Mouse (Mus musculus): Measurements from ENCODE around the gene Tbc1d10b.

DNA sequence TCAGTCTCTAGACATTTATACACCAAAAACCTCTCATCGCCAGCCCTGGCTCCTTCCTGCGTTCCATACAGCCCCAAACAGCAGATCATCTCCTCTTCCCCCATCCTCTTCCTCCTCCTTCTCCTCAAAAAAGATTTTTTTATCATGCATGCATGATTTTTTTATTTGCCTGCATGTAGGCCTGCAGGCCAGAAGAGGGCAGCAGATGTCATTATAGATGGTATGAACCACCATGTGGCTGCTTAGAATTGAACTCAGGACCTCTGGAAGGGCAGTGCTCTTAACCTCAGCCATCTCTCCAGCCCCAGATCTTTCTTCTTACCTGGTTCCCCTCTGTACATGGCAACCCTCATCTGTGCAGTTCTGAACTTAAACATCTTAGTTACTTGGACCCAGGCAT is 44.1 kb upstream of the Tbc1d10b start:
- TF ChIP-seq CTCF (IDR thresholded peaks at IDR 0.05; ENCODE audit: control insufficient read depth, insufficient read depth, insufficient replicate concordance, low read depth, low read length) = no peak
- TF ChIP-seq POLR2A (IDR thresholded peaks at IDR 0.05; ENCODE audit: control insufficient read depth, low read depth, low read length) = no peak
